Mouse (Mus musculus) monocyte, adult 2 months (primary cell): ENCODE measurements around the gene Gm19684.
"Not testable (repeated sequence)": the region's sequence is repeated elsewhere in the genome, so short reads cannot be mapped to it uniquely, and the experiment has no call there.

Experiments
- DNase-seq, 2 experiments: peaks; one replicate each; pipeline ENCODE4 v3.0.0; 2022; ENCODE audit warnings: low spot score in 2 of 2, low read depth in 1 of 2

Gene Gm19684

GRCm38 (mm10) chr17:36131516-36132265 lies 10.2 kb downstream of the Gm19684 start:
- DNase-seq, result no peak

GRCm38 (mm10) chr17:36135421-36136231 lies 14.1 kb downstream of the Gm19684 start:
- DNase-seq, result peak in 1 of 2 experiments; percentile 22

GRCm38 (mm10) chr17:36136299-36136848 lies 14.9 kb downstream of the Gm19684 start:
- DNase-seq, result not testable (repeated sequence)

- no peak for DNase-seq
Measured at GRCm38 (mm10) chr17:36145111-36145860, 23.8 kb downstream of the Gm19684 start.

- not testable (repeated sequence) for DNase-seq
Measured at GRCm38 (mm10) chr17:36145861-36146156, 24.3 kb downstream of the Gm19684 start.

GRCm38 (mm10) chr17:36146937-36147336 lies 25.5 kb downstream of the Gm19684 start:
- DNase-seq, result not testable (repeated sequence)

GRCm38 (mm10) chr17:36148468-36148867 lies 27.0 kb downstream of the Gm19684 start:
- DNase-seq, result not testable (repeated sequence)

- not testable (repeated sequence) for DNase-seq
Measured at GRCm38 (mm10) chr17:36151200-36151599, 29.7 kb downstream of the Gm19684 start.

GRCm38 (mm10) chr17:36154271-36155149 lies 33.0 kb downstream of the Gm19684 start:
- DNase-seq, result no peak

GRCm38 (mm10) chr17:36157782-36158181 lies 36.3 kb downstream of the Gm19684 start:
- DNase-seq, result not testable (repeated sequence)

GRCm38 (mm10) chr17:36158264-36158663 lies 36.8 kb downstream of the Gm19684 start:
- DNase-seq, result not testable (repeated sequence)

GRCm38 (mm10) chr17:36161129-36162051 lies 39.9 kb downstream of the Gm19684 start:
- DNase-seq, result no peak

GRCm38 (mm10) chr17:36166901-36167300 lies 45.4 kb downstream of the Gm19684 start:
- not testable (repeated sequence) for DNase-seq

GRCm38 (mm10) chr17:36167306-36168038 lies 46.0 kb downstream of the Gm19684 start:
- no peak for DNase-seq

- DNase-seq, result no peak
Measured at GRCm38 (mm10) chr17:36168039-36168652, 46.7 kb downstream of the Gm19684 start, which contains the start of gene Gm8909. Gene Gm8909 (minus strand): TSS chr17:36168537.

GRCm38 (mm10) chr17:36169094-36169493 lies 47.6 kb downstream of the Gm19684 start:
- not testable (repeated sequence) for DNase-seq

GRCm38 (mm10) chr17:36169753-36170152 lies 48.3 kb downstream of the Gm19684 start:
- DNase-seq, result no peak

GRCm38 (mm10) chr17:36170287-36170814 lies 48.9 kb downstream of the Gm19684 start:
- no peak for DNase-seq
